Mouse (Mus musculus) 3134 (cell line): ENCODE results near the gene Elk3.

Experiments
- DNase-seq: peaks from one replicate; pipeline ENCODE4 v3.0.0-alpha.2; 2011; ENCODE audit warnings: low spot score; ENCODE audit not compliant: insufficient read length; ENCODE audit errors: extremely low read depth

Elk3 gene

GRCm38 (mm10) chr10:93332261-93332809 is 21.4 kb upstream of the Elk3 start:
- peak; percentile 72 for DNase-seq

- no peak for DNase-seq
Measured at GRCm38 (mm10) chr10:93331543-93331942, 20.6 kb upstream of the Elk3 start.

- DNase-seq = no peak
Measured at GRCm38 (mm10) chr10:93328321-93328720, 17.4 kb upstream of the Elk3 start.

GRCm38 (mm10) chr10:93327187-93327586 is 16.3 kb upstream of the Elk3 start:
- no peak for DNase-seq

GRCm38 (mm10) chr10:93326741-93327100 is 15.8 kb upstream of the Elk3 start:
- DNase-seq = no peak

GRCm38 (mm10) chr10:93325804-93326740 is 15.1 kb upstream of the Elk3 start:
- peak; percentile 75 for DNase-seq

GRCm38 (mm10) chr10:93325369-93325768 is 14.4 kb upstream of the Elk3 start:
- peak; percentile 35 for DNase-seq

- no peak for DNase-seq
Measured at GRCm38 (mm10) chr10:93324438-93324837, 13.5 kb upstream of the Elk3 start.

- DNase-seq = no peak
Measured at GRCm38 (mm10) chr10:93323659-93324058, 12.7 kb upstream of the Elk3 start.

- no peak for DNase-seq
Measured at GRCm38 (mm10) chr10:93321763-93322162, 10.8 kb upstream of the Elk3 start.

- no peak for DNase-seq
Measured at GRCm38 (mm10) chr10:93320148-93320547, 9.2 kb upstream of the Elk3 start.

GRCm38 (mm10) chr10:93319526-93320063 is 8.7 kb upstream of the Elk3 start:
- DNase-seq = no peak

- DNase-seq = no peak
Measured at GRCm38 (mm10) chr10:93316909-93317308, 6.0 kb upstream of the Elk3 start.

- no peak for DNase-seq
Measured at GRCm38 (mm10) chr10:93311576-93311975, 641 bp upstream of the Elk3 start.

- peak; percentile 73 for DNase-seq
Measured at GRCm38 (mm10) chr10:93309934-93310621, 857 bp downstream of the Elk3 start.

GRCm38 (mm10) chr10:93309131-93309933 is 1.6 kb downstream of the Elk3 start:
- peak; percentile 64 for DNase-seq

GRCm38 (mm10) chr10:93306367-93306766 is 4.6 kb downstream of the Elk3 start:
- peak; percentile 66 for DNase-seq

GRCm38 (mm10) chr10:93305946-93306345 is 5.0 kb downstream of the Elk3 start:
- DNase-seq = peak; percentile 74

- DNase-seq = no peak
Measured at GRCm38 (mm10) chr10:93303231-93303630, 7.7 kb downstream of the Elk3 start.

GRCm38 (mm10) chr10:93301831-93302230 is 9.1 kb downstream of the Elk3 start:
- DNase-seq = no peak
